Mouse (Mus musculus) heart, postnatal 0 days (tissue): ENCODE data around the gene Terf2. TPM values are rescaled to one million over a fixed set of nuclear protein-coding genes. Genes with fewer than 3 reads are reported as not detected.

Experiments
- ATAC-seq: fragments of 200-750 bp; cut with Nextera tagmentation; 2 replicates; pipeline ENCODE4 v1.8.0; 2017; ENCODE audit warnings: low read depth, moderate number of reproducible peaks, moderate library complexity; ENCODE audit not compliant: insufficient read depth
- DNase-seq: peaks from one replicate; pipeline ENCODE4 v3.0.0-alpha.2; 2016; ENCODE audit warnings: low spot score
- H3K27ac ChIP-seq: fragments of 300-500 bp; sonication (generic); 2 replicates; pipeline ENCODE4 v1.5.1; 2014; ENCODE audit warnings: low read depth, mild to moderate bottlenecking
- H3K27me3 ChIP-seq: fragments of 300-500 bp; sonication (generic); 2 replicates; pipeline ENCODE4 v1.6.1; 2014; ENCODE audit warnings: low read length, mixed read lengths; ENCODE audit not compliant: control insufficient read depth, insufficient read depth
- H3K36me3 ChIP-seq: fragments of 300-500 bp; sonication (generic); replicated peaks from 2 replicates; pipeline ENCODE4 v1.6.1; 2014; ENCODE audit warnings: low read length, mixed read lengths; ENCODE audit not compliant: control insufficient read depth, insufficient read depth
- H3K4me1 ChIP-seq: fragments of 300-500 bp; sonication (generic); 2 replicates; pipeline ENCODE4 v1.6.1; 2014; ENCODE audit warnings: antibody characterized with exemption; ENCODE audit not compliant: control insufficient read depth, insufficient read depth
- H3K4me2 ChIP-seq: fragments of 300-500 bp; sonication (generic); 2 replicates; pipeline ENCODE4 v1.6.1; 2014; ENCODE audit warnings: low read depth, mild to moderate bottlenecking, low read length, moderate library complexity
- H3K4me3 ChIP-seq: fragments of 300-500 bp; sonication (generic); 2 replicates; pipeline ENCODE4 v1.5.1; 2014; ENCODE audit warnings: low read depth, low read length
- H3K9ac ChIP-seq: fragments of 300-500 bp; sonication (generic); replicated peaks from 2 replicates; pipeline ENCODE4 v1.6.1; 2014; ENCODE audit warnings: low read depth, low read length, mixed read lengths
- H3K9me3 ChIP-seq: fragments of 300-500 bp; sonication (generic); replicated peaks from 2 replicates; pipeline ENCODE4 v1.6.1; 2016; ENCODE audit warnings: low read length; ENCODE audit not compliant: control insufficient read depth
- CTCF ChIP-seq: IDR thresholded peaks from 2 replicates; pipeline ENCODE4 v1.5.1; 2016; ENCODE audit warnings: antibody characterized with exemption, control low read depth, low read depth
- EP300 ChIP-seq: IDR thresholded peaks from 2 replicates; pipeline ENCODE4 v1.6.1; 2016; ENCODE audit warnings: antibody characterized with exemption, low read depth
- WGBS: fragments of 180-500 bp; shearing (Covaris S2); extraction: QIAGEN DNeasy Blood & Tissue Kit; methylation state at CpG from one replicate; pipeline ENCODE4 v1.1.7; 2014; 5-methylcytosine and 5-hydroxymethylcytosine counted together
- polyA plus RNA-seq: library from polyadenylated mRNA; unstranded; fragments of >200 nt; fragmentation: Nextera tagmentation; extraction: Ambion mirVana; gene quantifications from 2 replicates; pipeline ENCODE4 v1.2.1, GENCODE M21; 2015
- total RNA-seq: library from RNA; depleted of rRNA; stranded (reverse); fragments of >200 nt; gene quantifications from 2 replicates; pipeline ENCODE4 v1.2.3, GENCODE M21; 2014; ENCODE audit warnings: low replicate concordance

Gene Terf2
- total and polyA plus RNA-seq, 2 experiments from 2014 or later, result 7.3 to 8.2 TPM

DNA sequence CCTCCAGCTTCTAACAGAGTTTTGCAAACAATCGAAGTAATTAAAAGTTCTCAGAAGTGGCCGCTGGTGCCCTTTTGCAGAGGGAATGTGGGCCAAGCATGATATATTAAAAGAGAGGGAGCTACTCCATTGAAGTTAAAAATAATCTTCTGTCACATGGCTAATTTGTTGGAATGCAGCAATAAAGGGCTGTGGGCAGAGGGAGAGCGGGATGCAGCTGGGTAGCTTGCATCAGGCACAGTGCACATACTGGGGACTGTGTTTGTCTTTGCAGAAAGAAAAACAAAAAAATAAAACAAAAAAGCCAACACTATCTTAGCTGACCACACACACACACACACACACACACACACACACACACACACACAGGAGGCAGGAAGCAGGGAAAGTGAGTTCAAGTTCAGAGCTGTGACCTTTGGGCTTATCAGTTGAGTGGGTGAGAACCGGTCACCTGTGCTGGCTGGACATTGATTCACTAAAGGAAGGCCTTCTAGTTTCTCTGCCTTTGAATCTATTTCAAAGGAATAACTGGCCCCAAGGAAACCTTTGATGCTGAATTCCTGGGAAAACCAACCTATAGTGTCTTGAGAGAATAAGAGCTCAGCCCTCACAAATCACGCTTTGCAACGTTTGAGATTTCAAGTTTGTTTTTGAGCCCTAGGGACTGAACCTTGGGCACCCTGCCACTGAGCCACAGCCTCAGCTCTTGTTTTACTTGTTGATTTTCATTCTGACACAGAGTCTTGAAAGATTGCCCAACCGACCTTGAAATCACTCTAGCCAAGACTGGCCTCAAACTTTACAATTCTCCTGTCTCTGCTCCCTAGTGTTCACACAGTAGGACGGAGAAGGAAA is 33.1 kb upstream of the Terf2 start:
- no peaks in the 10 kb centered on the region for H3K27me3 ChIP-seq
- H3K9me3 ChIP-seq, result no peaks in the 10 kb centered on the region
- H3K27ac ChIP-seq, result peak overlapping the region; percentile 83
- no peaks in the 10 kb centered on the region for H3K36me3 ChIP-seq
- ATAC-seq (peak; percentile 75), DNase-seq (peak; percentile 72)
- no peak overlapping the region for H3K9ac ChIP-seq
- H3K4me2 ChIP-seq, result no peak overlapping the region
- peaks cover 13% of the 10 kb centered on the region for H3K4me1 ChIP-seq
- 26% methylated on average over 8 of the region's 8 CpGs for WGBS
- peak; percentile 39; the same call in 1 of the 2 replicates for TF ChIP-seq EP300
- no peak for TF ChIP-seq CTCF
- H3K4me3 ChIP-seq, result no peak overlapping the region

DNA sequence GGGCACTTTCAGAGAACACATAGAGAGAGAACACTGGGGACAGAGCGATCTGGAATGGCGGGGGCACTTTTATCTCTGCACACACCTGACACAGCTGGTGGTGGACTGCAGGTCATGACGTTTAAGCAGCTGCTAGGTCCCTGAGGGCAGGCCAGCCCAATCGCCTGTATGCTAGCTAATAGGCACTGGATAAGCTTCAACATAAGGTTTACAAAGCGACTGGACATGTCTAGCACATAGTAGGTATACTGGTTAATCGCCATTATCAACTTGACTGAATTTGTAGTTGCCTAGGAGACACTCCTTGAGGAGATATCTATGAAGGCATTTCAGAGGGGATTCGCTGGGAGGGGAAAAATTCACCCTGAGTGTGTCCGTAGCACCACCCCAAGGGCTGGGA is 28.0 kb upstream of the Terf2 start:
- ATAC-seq (no peak), DNase-seq (no peak)
- H3K4me1 ChIP-seq, result peaks cover 4% of the 10 kb centered on the region; the same call in 1 of the 2 replicates
- H3K4me2 ChIP-seq, result no peak overlapping the region
- TF ChIP-seq CTCF, result no peak
- no peak for TF ChIP-seq EP300
- WGBS, result 72% methylated on average over 8 of the region's 8 CpGs
- H3K36me3 ChIP-seq, result no peaks in the 10 kb centered on the region
- H3K27ac ChIP-seq, result no peak overlapping the region
- H3K27me3 ChIP-seq, result no peaks in the 10 kb centered on the region
- H3K9ac ChIP-seq, result no peak overlapping the region
- no peak overlapping the region for H3K4me3 ChIP-seq
- H3K9me3 ChIP-seq, result no peaks in the 10 kb centered on the region

DNA sequence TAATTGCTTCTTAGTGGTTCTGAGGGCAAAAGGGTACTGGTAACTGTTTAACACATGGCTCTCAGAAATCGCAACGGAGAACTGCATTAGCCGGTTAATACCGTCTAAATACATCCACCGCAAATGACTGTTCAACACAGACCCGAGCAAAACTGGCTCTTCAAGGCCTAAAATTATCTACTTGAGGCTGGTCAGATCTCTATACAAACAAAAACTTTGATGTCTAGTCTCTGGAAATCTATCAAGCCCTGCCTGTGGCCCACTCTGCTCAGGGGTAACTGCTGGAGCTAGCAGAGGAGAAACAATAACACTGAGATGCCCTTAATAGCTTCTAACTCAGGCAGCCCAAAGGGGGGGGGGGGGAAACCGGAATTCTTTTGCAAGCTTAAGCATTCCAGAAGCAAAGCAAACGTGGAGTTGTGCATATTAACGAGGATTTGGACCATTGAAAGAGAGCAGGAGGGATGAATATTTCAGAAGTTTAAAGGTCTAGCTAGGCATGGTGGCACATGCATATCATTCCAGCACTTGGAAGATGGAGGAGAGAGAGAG is 26.8 kb upstream of the Terf2 start:
- H3K27ac ChIP-seq, result no peak overlapping the region
- H3K4me1 ChIP-seq, result peaks cover 14% of the 10 kb centered on the region
- no peak overlapping the region for H3K9ac ChIP-seq
- no peaks in the 10 kb centered on the region for H3K27me3 ChIP-seq
- ATAC-seq (no peak), DNase-seq (no peak)
- no peaks in the 10 kb centered on the region for H3K36me3 ChIP-seq
- TF ChIP-seq CTCF, result no peak
- TF ChIP-seq EP300, result no peak
- H3K4me3 ChIP-seq, result no peak overlapping the region
- H3K9me3 ChIP-seq, result no peaks in the 10 kb centered on the region
- no peak overlapping the region for H3K4me2 ChIP-seq
- 33% methylated on average over 9 of the region's 9 CpGs for WGBS

DNA sequence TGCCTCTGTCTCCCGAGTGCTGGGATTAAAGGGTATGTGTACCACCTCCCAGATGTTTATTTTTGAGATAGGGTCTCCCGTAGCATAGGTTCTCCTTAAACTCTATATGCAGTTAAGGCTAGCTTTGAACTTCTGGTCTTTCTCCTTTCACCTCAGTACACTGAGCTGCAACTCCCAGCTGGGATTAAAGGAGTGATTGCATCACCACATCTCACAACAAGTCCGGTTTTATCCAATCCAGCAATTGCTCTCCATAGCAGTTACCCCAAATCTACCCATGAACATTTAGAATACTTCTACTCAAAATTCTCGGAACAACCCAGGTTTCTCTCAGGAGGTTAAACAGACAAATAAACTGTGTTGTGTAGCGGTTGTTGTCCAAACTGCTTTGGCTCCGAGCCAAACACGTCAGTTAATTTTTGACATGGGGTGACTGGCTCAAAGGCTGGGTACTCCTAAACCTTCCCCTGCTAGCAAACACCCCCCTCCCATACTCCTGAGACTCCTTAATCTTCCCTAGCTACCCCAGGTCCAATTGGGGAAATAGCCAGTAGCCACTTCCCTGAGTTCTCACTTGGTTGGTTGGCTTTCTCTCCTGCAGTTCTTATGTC is 25.4 kb upstream of the Terf2 start:
- peaks cover 17% of the 10 kb centered on the region for H3K4me1 ChIP-seq
- H3K27me3 ChIP-seq, result no peaks in the 10 kb centered on the region
- no peak overlapping the region for H3K4me2 ChIP-seq
- DNase-seq (no peak), ATAC-seq (no peak)
- H3K27ac ChIP-seq, result no peak overlapping the region
- 83% methylated on average over 7 of the region's 7 CpGs for WGBS
- no peaks in the 10 kb centered on the region for H3K36me3 ChIP-seq
- TF ChIP-seq EP300, result no peak
- no peak for TF ChIP-seq CTCF
- H3K9ac ChIP-seq, result no peak overlapping the region
- H3K4me3 ChIP-seq, result no peak overlapping the region
- H3K9me3 ChIP-seq, result no peaks in the 10 kb centered on the region

DNA sequence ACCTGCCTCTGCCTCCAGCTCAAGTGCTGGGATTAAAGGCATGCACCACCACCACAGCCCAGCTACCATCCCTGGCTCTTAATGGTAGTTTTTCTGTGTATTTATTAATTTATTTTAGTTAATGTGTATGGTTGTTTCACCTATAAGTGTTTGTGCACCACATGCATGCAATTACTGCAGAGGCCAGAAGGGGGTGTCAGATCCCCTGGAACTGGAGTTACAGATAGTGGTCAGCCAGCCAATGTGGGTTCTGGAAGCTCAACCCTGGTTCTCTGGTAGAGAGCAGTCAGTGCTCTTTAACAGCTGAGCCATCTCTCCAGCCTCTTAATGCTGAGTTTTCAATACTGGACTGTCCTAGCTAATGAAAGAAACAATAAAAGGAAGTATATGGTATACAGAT is 24.5 kb upstream of the Terf2 start:
- no peak for ATAC-seq

More for the DNA sequence above, 24.5 kb upstream of the Terf2 start:
- Histone ChIP-seq H3K9ac (no peak overlapping the region), H3K36me3 (no peaks in the 10 kb centered on the region), H3K27me3 (no peaks in the 10 kb centered on the region), H3K4me2 (no peak overlapping the region), H3K4me1 (peaks cover 17% of the 10 kb centered on the region), H3K27ac (no peak overlapping the region), H3K4me3 (no peak overlapping the region), H3K9me3 (no peaks in the 10 kb centered on the region)
- no peak for DNase-seq
- TF ChIP-seq CTCF, result no peak
- no peak for TF ChIP-seq EP300
